Mouse (Mus musculus): ENCODE data around the gene 2610001J05Rik. TPM values are rescaled to one million over a fixed set of nuclear protein-coding genes. Genes with fewer than 3 reads are reported as not detected.
"Not testable (repeated sequence)": the region's sequence is repeated elsewhere in the genome, so short reads cannot be mapped to it uniquely, and the experiment has no call there.

The 2610001J05Rik gene
- polyA plus RNA-seq, 1 experiment from 2014 or later, result 84.8 TPM

GRCm38 (mm10) chr6:13854230-13854629, 17.1 kb downstream of the 2610001J05Rik start:
- Histone ChIP-seq H3K9ac (no peak overlapping the region), H3K4me1 (no peaks in the 10 kb centered on the region), H3K27me3 (replicated peaks) (no peaks in the 10 kb centered on the region), H3K36me3 (no peaks in the 10 kb centered on the region), H3K9me3 (no peaks in the 10 kb centered on the region), H3K27ac (no peak overlapping the region), H3K4me2 (replicated peaks) (no peak overlapping the region), H3K4me3 (no peak overlapping the region)
- no peak for ATAC-seq (ENCODE audit: low FRiP score, low read depth)
- WGBS, result 22% methylated on average over 11 of the region's 11 CpGs

- Histone ChIP-seq H3K9me3 (no peaks in the 10 kb centered on the region), H3K27ac (no peak overlapping the region), H3K4me2 (replicated peaks) (no peak overlapping the region), H3K9ac (no peak overlapping the region), H3K36me3 (no peaks in the 10 kb centered on the region), H3K27me3 (replicated peaks) (no peaks in the 10 kb centered on the region), H3K4me3 (no peak overlapping the region), H3K4me1 (no peaks in the 10 kb centered on the region)
- ATAC-seq (ENCODE audit: low FRiP score, low read depth), result no peak
- 77% methylated on average over 4 of the region's 4 CpGs for whole genome bisulfite sequencing
Measured at GRCm38 (mm10) chr6:13853244-13853643, 18.1 kb downstream of the 2610001J05Rik start.

DNA sequence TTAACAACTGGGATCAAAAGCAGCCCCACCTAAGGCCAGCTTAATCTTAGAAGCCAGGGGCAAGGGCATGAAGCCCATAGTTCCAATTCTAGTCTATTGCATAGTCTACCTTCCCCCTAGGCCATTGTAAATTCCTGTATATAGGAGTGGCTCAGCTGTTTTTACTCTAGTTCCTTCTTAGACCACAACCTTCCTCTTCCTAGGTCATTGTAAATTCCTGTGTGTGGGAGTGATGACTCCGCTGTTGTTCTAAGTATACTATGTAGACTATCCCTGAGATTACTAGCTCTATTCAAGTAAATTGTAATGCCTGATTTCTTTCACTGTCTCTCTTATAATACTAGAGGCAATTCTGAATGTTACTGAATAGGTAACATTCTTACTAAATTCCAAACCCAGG, 25.3 kb downstream of the 2610001J05Rik start:
- not testable (repeated sequence) for H3K36me3 ChIP-seq; H3K27me3 ChIP-seq (replicated peaks); H3K4me1 ChIP-seq; H3K9me3 ChIP-seq; H3K4me2 ChIP-seq (replicated peaks); H3K4me3 ChIP-seq; H3K9ac ChIP-seq; ATAC-seq (ENCODE audit: low FRiP score, low read depth); H3K27ac ChIP-seq
- 100% methylated on average over 1 of the region's 1 CpGs for WGBS

DNA sequence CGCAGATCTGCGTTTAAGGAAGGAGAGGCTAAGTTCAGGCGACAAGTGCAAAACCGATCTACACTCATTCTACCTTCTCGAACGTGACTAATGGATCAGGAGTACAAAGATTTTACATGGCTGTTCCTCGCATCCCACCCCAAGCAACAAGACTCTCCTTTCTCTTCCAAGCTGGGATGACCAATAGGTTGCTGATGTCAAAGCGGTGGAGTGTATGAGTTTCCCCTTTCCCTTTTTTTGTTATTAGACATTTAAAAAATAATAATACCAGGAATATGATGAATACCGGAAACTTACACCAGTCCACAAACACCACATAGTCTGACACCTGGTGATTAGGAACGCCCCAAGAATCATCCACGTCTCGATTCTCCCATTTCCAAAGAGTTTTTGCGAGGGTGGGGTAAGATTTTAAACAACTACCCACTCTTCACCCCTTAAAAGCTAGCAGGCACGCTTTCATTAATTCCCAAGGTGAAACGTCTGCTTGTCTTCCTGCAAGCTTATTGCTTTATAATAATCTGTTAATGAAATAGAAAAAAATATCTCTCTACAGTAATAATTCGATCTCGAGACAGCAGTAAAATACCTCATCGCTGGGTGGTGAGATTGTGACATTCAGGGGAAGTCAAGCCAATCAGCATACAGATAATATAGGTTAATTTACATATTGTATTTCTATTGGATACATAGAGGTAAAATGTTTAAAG, 31.8 kb downstream of the 2610001J05Rik start, which contains the start of gene Gpr85:
TSS of gene Gpr85 (minus strand) at position 598 of the 710 bp plus-strand sequence.
- Histone ChIP-seq H3K27me3 (replicated peaks) (no peaks in the 10 kb centered on the region), H3K36me3 (no peaks in the 10 kb centered on the region), H3K4me3 (peak within 1 kb of the TSS; percentile 59), H3K4me2 (replicated peaks) (peak within 1 kb of the TSS; percentile 66), H3K27ac (peak within 1 kb of the TSS; percentile 95), H3K9me3 (no peaks in the 10 kb centered on the region), H3K4me1 (0 out of 2 replicates have a peak, but pooled peaks cover 10% of the 10 kb centered on the region), H3K9ac (peak within 1 kb of the TSS; percentile 88)
- peak; percentile 13; the same call in 1 of the 2 replicates for ATAC-seq (ENCODE audit: low FRiP score, low read depth)
- WGBS, result 40% methylated on average over 18 of the region's 18 CpGs

DNA sequence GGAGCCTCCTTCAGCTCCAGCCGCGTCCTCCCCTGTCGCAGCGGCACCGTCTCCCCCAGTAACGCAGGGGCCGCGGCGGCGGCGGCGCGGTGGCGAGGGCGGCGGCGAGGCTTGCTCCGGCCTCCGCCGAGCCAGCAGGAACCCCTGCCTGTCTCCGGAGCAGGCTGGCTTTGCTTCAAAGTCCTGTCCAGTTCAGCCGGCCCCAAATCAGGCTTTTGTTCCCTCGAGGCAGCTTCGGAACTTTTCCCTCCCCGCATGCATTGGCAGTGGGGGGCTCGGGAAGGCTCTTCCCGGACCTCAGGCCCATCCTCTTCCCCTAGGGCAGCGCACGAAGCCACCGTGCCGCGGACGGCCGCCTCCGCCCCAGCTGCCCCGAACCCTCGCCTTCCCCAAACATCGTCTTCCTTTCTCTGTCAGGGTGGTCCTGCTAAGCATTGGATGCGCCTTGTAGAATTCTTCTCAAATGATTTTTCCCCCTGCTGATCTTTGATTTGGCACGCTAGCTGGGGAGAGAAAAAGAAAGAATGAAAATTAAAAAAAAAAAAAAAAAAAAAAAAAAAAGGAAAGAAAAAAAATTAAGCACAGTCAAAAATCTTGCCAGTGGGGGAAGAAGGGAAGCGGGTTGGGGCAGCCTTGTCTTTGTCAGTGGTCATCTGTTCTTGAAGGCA, 32.5 kb downstream of the 2610001J05Rik start:
- 2% methylated on average over 41 of the region's 41 CpGs for WGBS
- H3K9me3 ChIP-seq, result no peaks in the 10 kb centered on the region
- H3K27me3 ChIP-seq (replicated peaks), result no peaks in the 10 kb centered on the region
- H3K36me3 ChIP-seq, result no peaks in the 10 kb centered on the region
- peak overlapping the region; percentile 59 for H3K4me3 ChIP-seq
- 0 out of 2 replicates have a peak, but pooled peaks cover 10% of the 10 kb centered on the region for H3K4me1 ChIP-seq
- peak overlapping the region; percentile 66 for H3K4me2 ChIP-seq (replicated peaks)
- H3K27ac ChIP-seq, result peak overlapping the region; percentile 95
- ATAC-seq (ENCODE audit: low FRiP score, low read depth), result peak; percentile 91
- peak overlapping the region; percentile 88 for H3K9ac ChIP-seq

DNA sequence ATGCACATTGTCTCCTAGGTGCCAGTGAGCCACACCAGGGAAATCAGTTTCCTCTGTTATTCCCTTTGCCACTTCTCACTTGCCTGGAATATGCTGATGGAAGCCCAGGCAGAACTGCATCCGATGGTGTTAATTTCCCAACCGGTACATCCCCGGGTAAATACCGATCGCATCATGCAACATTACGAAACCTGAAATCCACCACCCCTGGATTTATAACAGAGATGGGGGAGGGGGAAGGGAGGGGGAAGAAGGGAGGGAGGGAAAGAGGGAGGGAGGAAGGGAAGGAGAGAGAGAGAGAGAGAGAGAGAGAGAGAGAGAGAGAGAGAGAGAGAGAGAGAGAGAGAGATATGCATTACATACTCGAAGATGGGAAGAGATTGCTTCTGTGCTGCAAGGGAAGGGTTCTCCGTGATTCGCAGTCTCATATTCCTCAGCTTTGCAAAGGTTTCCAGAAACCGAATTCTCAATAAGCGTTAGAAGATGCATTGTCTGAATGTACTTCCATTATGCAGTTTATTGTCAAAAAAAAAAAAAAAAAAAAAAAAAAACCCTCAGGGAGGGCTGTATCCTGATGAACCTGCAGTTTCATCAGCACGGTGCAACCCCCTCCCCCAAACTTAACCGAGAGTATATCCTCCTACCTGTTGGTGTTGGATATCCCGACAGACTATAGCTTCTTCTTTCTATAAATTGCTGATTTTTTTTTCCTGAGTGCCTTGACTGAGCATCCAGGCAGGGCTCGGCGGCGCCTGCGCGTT, 33.2 kb downstream of the 2610001J05Rik start:
- Histone ChIP-seq H3K9ac (peak overlapping the region; percentile 88), H3K9me3 (no peaks in the 10 kb centered on the region), H3K4me1 (0 out of 2 replicates have a peak, but pooled peaks cover 10% of the 10 kb centered on the region), H3K27me3 (replicated peaks) (no peaks in the 10 kb centered on the region), H3K36me3 (no peaks in the 10 kb centered on the region), H3K4me2 (replicated peaks) (peak overlapping the region; percentile 66), H3K27ac (peak overlapping the region; percentile 95), H3K4me3 (peak overlapping the region; percentile 59)
- peak; percentile 43 for ATAC-seq (ENCODE audit: low FRiP score, low read depth)
- WGBS, result 2% methylated on average over 19 of the region's 19 CpGs

DNA sequence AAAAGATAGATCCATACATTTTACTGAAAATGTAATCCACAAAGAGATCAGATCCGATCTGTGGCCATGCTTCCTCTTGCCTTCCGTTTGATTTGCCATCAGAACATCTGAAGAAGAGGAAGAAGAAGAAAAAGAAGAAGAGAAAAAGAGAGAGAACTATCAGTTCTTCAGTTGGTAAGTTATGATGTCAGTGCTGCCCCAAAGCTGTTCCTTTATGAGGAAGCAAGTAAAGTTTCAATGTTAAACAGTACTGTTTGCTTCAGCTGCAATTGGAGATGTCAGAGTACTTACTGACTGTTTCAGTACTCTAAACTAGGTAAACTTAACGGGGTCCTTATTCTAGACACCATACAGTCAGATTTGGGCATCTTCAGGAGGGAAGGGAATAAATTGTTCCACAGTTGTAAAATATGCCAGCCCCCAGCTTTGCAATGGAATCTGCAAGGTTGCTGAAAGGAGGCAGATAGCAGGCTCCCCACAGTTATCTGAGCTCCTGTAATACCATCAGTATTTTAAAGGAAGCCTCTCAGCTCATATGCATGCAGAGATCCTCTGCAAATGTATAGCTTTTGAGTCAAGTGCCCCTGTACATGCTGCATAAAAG, 34.2 kb downstream of the 2610001J05Rik start:
- ATAC-seq (ENCODE audit: low FRiP score, low read depth), result no peak
- WGBS, result 79% methylated on average over 3 of the region's 3 CpGs
- peak overlapping the region; percentile 88 for H3K9ac ChIP-seq
- no peaks in the 10 kb centered on the region for H3K36me3 ChIP-seq
- H3K4me1 ChIP-seq, result 0 out of 2 replicates have a peak, but pooled peaks cover 10% of the 10 kb centered on the region
- H3K4me3 ChIP-seq, result peak overlapping the region; percentile 59
- H3K9me3 ChIP-seq, result no peaks in the 10 kb centered on the region
- peak overlapping the region; percentile 66 for H3K4me2 ChIP-seq (replicated peaks)
- H3K27me3 ChIP-seq (replicated peaks), result no peaks in the 10 kb centered on the region
- peak overlapping the region; percentile 42; the same call in 1 of the 2 replicates for H3K27ac ChIP-seq

GRCm38 (mm10) chr6:13835720-13836665, 35.3 kb downstream of the 2610001J05Rik start:
- peak overlapping the region; percentile 88 for H3K9ac ChIP-seq
- H3K9me3 ChIP-seq, result no peaks in the 10 kb centered on the region
- WGBS, result 57% methylated on average over 17 of the region's 17 CpGs
- H3K4me2 ChIP-seq (replicated peaks), result peak overlapping the region; percentile 66
- peak overlapping the region; percentile 38; the same call in 1 of the 2 replicates for H3K27ac ChIP-seq
- no peaks in the 10 kb centered on the region for H3K27me3 ChIP-seq (replicated peaks)
- ATAC-seq (ENCODE audit: low FRiP score, low read depth), result peak; percentile 14; the same call in 1 of the 2 replicates
- peak overlapping the region; percentile 59 for H3K4me3 ChIP-seq
- H3K36me3 ChIP-seq, result no peaks in the 10 kb centered on the region
- H3K4me1 ChIP-seq, result 0 out of 2 replicates have a peak, but pooled peaks cover 10% of the 10 kb centered on the region

GRCm38 (mm10) chr6:13832770-13833169, 38.5 kb downstream of the 2610001J05Rik start:
- 0 out of 2 replicates have a peak, but pooled peaks cover 10% of the 10 kb centered on the region for H3K4me1 ChIP-seq
- H3K9me3 ChIP-seq, result no peaks in the 10 kb centered on the region
- no peaks in the 10 kb centered on the region for H3K27me3 ChIP-seq (replicated peaks)
- H3K27ac ChIP-seq, result no peak overlapping the region
- no peak overlapping the region for H3K9ac ChIP-seq
- 58% methylated on average over 2 of the region's 2 CpGs for WGBS
- no peak for ATAC-seq (ENCODE audit: low FRiP score, low read depth)
- H3K4me2 ChIP-seq (replicated peaks), result no peak overlapping the region
- no peak overlapping the region for H3K4me3 ChIP-seq
- no peaks in the 10 kb centered on the region for H3K36me3 ChIP-seq

GRCm38 (mm10) chr6:13828877-13829276, 42.4 kb downstream of the 2610001J05Rik start:
- Histone ChIP-seq H3K27me3 (replicated peaks) (no peaks in the 10 kb centered on the region), H3K9me3 (no peaks in the 10 kb centered on the region), H3K4me1 (no peaks in the 10 kb centered on the region), H3K4me2 (replicated peaks) (no peak overlapping the region), H3K9ac (no peak overlapping the region), H3K36me3 (no peaks in the 10 kb centered on the region), H3K27ac (no peak overlapping the region), H3K4me3 (no peak overlapping the region)
- 87% methylated on average over 1 of the region's 1 CpGs for WGBS
- no peak for ATAC-seq (ENCODE audit: low FRiP score, low read depth)
